In the genomic region with DNA sequence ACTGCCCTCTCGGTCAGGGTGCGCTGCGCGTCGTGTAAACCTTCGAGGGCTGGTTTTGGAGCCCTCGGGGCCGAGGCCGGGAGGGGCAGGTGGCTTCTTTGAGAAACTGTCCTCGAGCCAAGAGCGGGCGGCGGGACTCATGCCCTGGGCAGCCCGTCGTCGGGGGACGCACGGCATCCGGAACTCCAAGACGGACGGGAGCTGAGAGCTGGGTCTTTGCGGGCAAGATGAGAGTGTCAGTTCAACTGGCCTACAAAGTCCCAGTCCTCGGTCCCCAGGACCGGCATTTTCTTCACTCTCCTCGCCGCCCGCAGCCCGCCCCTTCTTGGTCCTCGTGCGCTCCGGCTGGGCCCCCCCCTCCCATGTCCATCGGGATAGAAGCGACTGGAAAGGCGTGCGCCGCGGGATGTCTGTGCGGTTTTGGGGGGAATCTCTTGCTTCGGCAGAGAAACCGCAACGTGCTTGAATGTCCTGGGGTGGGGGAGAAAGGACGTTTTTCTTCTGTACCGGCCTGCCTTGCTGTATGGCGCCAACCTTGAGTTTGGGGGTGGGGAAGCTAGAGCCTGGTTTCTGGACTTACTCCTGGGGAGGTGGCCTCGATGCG, we compare ENCODE assay signal across 8 mouse cellular contexts.
A peak's percentile ranks its signal among the peaks of the same experiment; 100 is the strongest.
DNase-seq lines count a peak whose midpoint lies in the region; ATAC-seq and TF ChIP-seq lines count a peak whose summit lies in the region.

No protein-coding gene starts in this region.

- H3K4me2 ChIP-seq in embryonic facial prominence, embryonic 11.5 days (ENCODE audit: low read depth, low read length) = peak overlapping the region; percentile 100
- H3K4me2 ChIP-seq in liver, embryonic 14.5 days (ENCODE audit: low read depth) = peak overlapping the region; percentile 73

- DNase-seq in spleen, adult 2 months (ENCODE audit: low read depth in 1 of 2, low spot score in 2 of 2) = no peak
- no peak for DNase-seq in spleen, postnatal 36 days (ENCODE audit: low spot score in 2 of 2)
- peak; percentile 33 for DNase-seq in embryonic facial prominence, embryonic 11.5 days (ENCODE audit: low spot score)
- DNase-seq in heart, postnatal 14 days = peak; percentile 25 to 44
- no peak for DNase-seq in liver, embryonic 14.5 days (ENCODE audit: low read depth in 3 of 3, low spot score in 3 of 3)
- no peak for DNase-seq in thymus, postnatal 14 days
- DNase-seq in retina, embryonic 14.5 days (ENCODE audit: low spot score) = no peak

- TF ChIP-seq EP300 in liver, embryonic 14.5 days (IDR thresholded peaks at IDR 0.05; ENCODE audit: low read depth) = no peak

- no peaks in the 10 kb centered on the region for H3K36me3 ChIP-seq in spleen, adult 2 months (ENCODE audit: control insufficient read depth, insufficient read depth, low read length)
- no peaks in the 10 kb centered on the region for H3K36me3 ChIP-seq in embryonic facial prominence, embryonic 11.5 days (replicated peaks; ENCODE audit: control insufficient read depth, insufficient read depth, low read depth, low read length)
- no peaks in the 10 kb centered on the region for H3K36me3 ChIP-seq in liver, embryonic 14.5 days (replicated peaks; ENCODE audit: control insufficient read depth, insufficient read depth, low read depth)
- H3K36me3 ChIP-seq in small intestine, adult 2 months (ENCODE audit: control insufficient read depth, insufficient read depth, low read length) = no peaks in the 10 kb centered on the region

- no peak for TF ChIP-seq POLR2A in spleen, adult 2 months (IDR thresholded peaks at IDR 0.05; ENCODE audit: low read depth, low read length)
- TF ChIP-seq POLR2A in small intestine, adult 2 months (IDR thresholded peaks at IDR 0.05; ENCODE audit: low read depth, low read length) = no peak

- H3K4me1 ChIP-seq in spleen, adult 2 months (ENCODE audit: control insufficient read depth, insufficient read depth, insufficient read length) = peaks cover 4% of the 10 kb centered on the region; the same call in 1 of the 2 replicates
- peaks cover 2% of the 10 kb centered on the region; the same call in 1 of the 2 replicates for H3K4me1 ChIP-seq in embryonic facial prominence, embryonic 11.5 days (ENCODE audit: control insufficient read depth, insufficient read depth, low read length)
- H3K4me1 ChIP-seq in liver, embryonic 14.5 days (replicated peaks; ENCODE audit: control insufficient read depth in 2 of 2, insufficient read depth in 2 of 2, low read length in 1 of 2) = 0 out of 4 replicates have a peak, but pooled peaks cover 0 to 3% of the 10 kb centered on the region in 2 experiments
- peaks cover 13% of the 10 kb centered on the region for H3K4me1 ChIP-seq in small intestine, adult 2 months (ENCODE audit: control insufficient read depth, insufficient read depth, insufficient read length, low read length)

- intact Hi-C loops in heart, postnatal 14 days (cut with DNase I) = loop anchor here (1.0 kb wide), 1 partner anchor 81 kb away; no protein-coding TSS in a partner anchor

- H3K4me3 ChIP-seq in spleen, adult 2 months (ENCODE audit: extremely low read depth, insufficient read depth, insufficient read length) = peak overlapping the region; percentile 65
- peak overlapping the region; percentile 62 for H3K4me3 ChIP-seq in embryonic facial prominence, embryonic 11.5 days (ENCODE audit: low read depth, low read length)
- peak overlapping the region; percentile 52 to 57 for H3K4me3 ChIP-seq in liver, embryonic 14.5 days (ENCODE audit: insufficient read depth in 1 of 2, low read depth in 2 of 2, low read length in 2 of 2)
- H3K4me3 ChIP-seq in small intestine, adult 2 months (ENCODE audit: low read depth, low read length) = peak overlapping the region; percentile 68

- ATAC-seq in embryonic facial prominence, embryonic 11.5 days (replicated peaks; ENCODE audit: insufficient number of reproducible peaks, low FRiP score, low TSS enrichment, low read depth) = no peak
- 0 out of 2 replicates have a peak, but pooled peaks have one; percentile 6 for ATAC-seq in liver, embryonic 14.5 days (ENCODE audit: insufficient read depth)

- TF ChIP-seq CTCF in spleen, adult 2 months (IDR thresholded peaks at IDR 0.05; ENCODE audit: extremely low read depth, insufficient read depth, insufficient read length, insufficient replicate concordance) = no peak
- TF ChIP-seq CTCF in liver, embryonic 14.5 days (IDR thresholded peaks at IDR 0.05; ENCODE audit: low read depth) = no peak
- no peak for TF ChIP-seq CTCF in small intestine, adult 2 months (IDR thresholded peaks at IDR 0.05; ENCODE audit: extremely low read depth, insufficient read length, insufficient replicate concordance, low read depth, low read length)

- H3K27me3 ChIP-seq in spleen, adult 2 months (ENCODE audit: control insufficient read depth, insufficient read depth, low read length) = peaks cover 17% of the 10 kb centered on the region
- H3K27me3 ChIP-seq in embryonic facial prominence, embryonic 11.5 days (ENCODE audit: control insufficient read depth, insufficient read depth, low read length) = peaks cover 18% of the 10 kb centered on the region
- peaks cover 53% of the 10 kb centered on the region for H3K27me3 ChIP-seq in liver, embryonic 14.5 days (ENCODE audit: control insufficient read depth, insufficient read depth, low read length)
- peaks cover 13% of the 10 kb centered on the region for H3K27me3 ChIP-seq in small intestine, adult 2 months (ENCODE audit: control insufficient read depth, insufficient read depth, low read length)

- peak overlapping the region; percentile 64 for H3K9ac ChIP-seq in embryonic facial prominence, embryonic 11.5 days (replicated peaks; ENCODE audit: low read length)
- H3K9ac ChIP-seq in liver, embryonic 14.5 days (replicated peaks) = no peak overlapping the region

- 3% methylated on average over 46 of the region's 46 CpGs for WGBS in spleen, adult 2 months
- WGBS in embryonic facial prominence, embryonic 11.5 days = 2% methylated on average over 46 of the region's 46 CpGs
- 1% methylated on average over 46 of the region's 46 CpGs for WGBS in liver, embryonic 14.5 days (ENCODE audit: insufficient replicate concordance)
- WGBS in small intestine, adult 2 months = 3% methylated on average over 46 of the region's 46 CpGs

- no peaks in the 10 kb centered on the region for H3K9me3 ChIP-seq in embryonic facial prominence, embryonic 11.5 days (replicated peaks; ENCODE audit: control insufficient read depth, low read length)
- no peaks in the 10 kb centered on the region for H3K9me3 ChIP-seq in liver, embryonic 14.5 days (ENCODE audit: control insufficient read depth, low read length)

- H3K27ac ChIP-seq in spleen, adult 2 months (ENCODE audit: insufficient read depth, low read length) = no peak overlapping the region
- no peak overlapping the region for H3K27ac ChIP-seq in embryonic facial prominence, embryonic 11.5 days (replicated peaks; ENCODE audit: low read depth, low read length)
- H3K27ac ChIP-seq in liver, embryonic 14.5 days = no peak overlapping the region
- no peak overlapping the region for H3K27ac ChIP-seq in small intestine, adult 2 months (ENCODE audit: insufficient read depth, low read depth, low read length)

Comparison
In these comparisons a context has a peak if more than half of its experiments do, and no peak if none do; other contexts are left out.
1. DNase-seq: peak in embryonic facial prominence, embryonic 11.5 days (single experiment) and heart, postnatal 14 days (2 of 2); none in spleen, adult 2 months (0 of 2), spleen, postnatal 36 days (0 of 2), liver, embryonic 14.5 days (0 of 3), thymus, postnatal 14 days (single experiment) and retina, embryonic 14.5 days (single experiment).
2. Peak in every context shown above with its lines, with median percentiles within 50 percentile points of each other: H3K4me3 ChIP-seq.